Mouse (Mus musculus): Measurements from ENCODE around the gene Agbl1. TPM values are rescaled to one million over a fixed set of nuclear protein-coding genes. Genes with fewer than 3 reads are reported as not detected.
"Not testable (repeated sequence)": the region's sequence is repeated elsewhere in the genome, so short reads cannot be mapped to it uniquely, and the experiment has no call there.

The Agbl1 gene
- polyA plus RNA-seq, 1 experiment from 2014 or later = 0.08 TPM

DNA sequence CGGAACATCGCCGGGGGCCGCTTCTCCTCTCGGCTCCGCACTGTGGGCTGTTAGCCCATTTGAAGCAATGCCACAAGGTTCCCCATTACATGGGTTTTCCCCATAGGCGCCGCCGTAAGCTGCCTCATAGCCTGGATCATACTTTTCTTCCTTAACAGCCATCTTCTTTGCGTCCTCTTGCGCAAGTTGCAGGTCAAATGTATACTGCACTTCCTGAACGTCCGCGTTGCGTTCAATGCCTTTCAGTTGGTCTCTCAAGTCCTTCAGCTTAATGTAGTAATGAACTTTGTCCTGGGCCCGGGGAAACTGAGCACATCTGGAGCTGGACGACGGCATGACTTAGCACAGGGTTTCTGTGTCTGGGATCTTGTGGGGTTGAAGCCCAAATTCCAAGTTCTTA, 15.2 kb downstream of the Agbl1 start:
- H3K9ac ChIP-seq (ENCODE audit: low read depth, low read length); H3K4me1 ChIP-seq (ENCODE audit: control insufficient read depth, insufficient read depth, low read length); H3K27ac ChIP-seq (ENCODE audit: low read depth, low read length); H3K36me3 ChIP-seq (ENCODE audit: control insufficient read depth, insufficient read depth, low read length); H3K4me3 ChIP-seq (ENCODE audit: low read length); H3K9me3 ChIP-seq (ENCODE audit: control insufficient read depth, low read length); H3K4me2 ChIP-seq (replicated peaks; ENCODE audit: low read depth, low read length); H3K27me3 ChIP-seq (ENCODE audit: control insufficient read depth, insufficient read depth, low read length); ATAC-seq (ENCODE audit: low FRiP score, low TSS enrichment): not testable (repeated sequence)
- WGBS = 95% methylated on average over 15 of the region's 18 CpGs

- no peaks in the 10 kb centered on the region for H3K4me1 ChIP-seq (ENCODE audit: control insufficient read depth, insufficient read depth, low read length)
- ATAC-seq (ENCODE audit: low FRiP score, low TSS enrichment) = no peak
These were observed 45.4 kb downstream of the Agbl1 start for GRCm38 (mm10) chr7:76275061-76275460.

DNA sequence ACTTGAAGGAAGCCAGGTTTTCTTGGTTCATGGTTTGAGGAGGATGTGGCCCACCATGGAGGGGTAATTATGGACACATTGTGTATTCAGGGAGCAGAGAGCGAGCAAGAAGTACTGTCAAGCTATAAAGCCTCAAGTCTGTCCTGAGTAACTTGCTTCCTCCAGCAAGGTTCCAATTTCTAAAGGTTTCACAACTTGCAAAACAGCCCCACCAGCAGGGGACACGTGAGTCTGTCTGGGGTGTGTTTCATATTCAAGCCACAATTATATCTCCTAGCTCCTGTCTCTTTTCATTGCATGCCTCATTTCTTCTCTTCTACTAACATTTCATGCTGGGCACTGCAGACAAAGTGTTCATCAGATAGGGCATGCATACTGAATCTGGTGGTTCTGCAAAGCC, 53.1 kb downstream of the Agbl1 start:
- no peak overlapping the region for H3K9ac ChIP-seq (ENCODE audit: low read depth, low read length)
- no peak for ATAC-seq (ENCODE audit: low FRiP score, low TSS enrichment)
- no peak overlapping the region for H3K4me2 ChIP-seq (replicated peaks; ENCODE audit: low read depth, low read length)
- no peaks in the 10 kb centered on the region for H3K4me1 ChIP-seq (ENCODE audit: control insufficient read depth, insufficient read depth, low read length)
- no peak overlapping the region for H3K27ac ChIP-seq (ENCODE audit: low read depth, low read length)
- H3K36me3 ChIP-seq (ENCODE audit: control insufficient read depth, insufficient read depth, low read length) = no peaks in the 10 kb centered on the region
- H3K4me3 ChIP-seq (ENCODE audit: low read length) = no peak overlapping the region
- H3K9me3 ChIP-seq (ENCODE audit: control insufficient read depth, low read length) = no peaks in the 10 kb centered on the region
- no peaks in the 10 kb centered on the region for H3K27me3 ChIP-seq (ENCODE audit: control insufficient read depth, insufficient read depth, low read length)
- WGBS = 60% methylated on average over 2 of the region's 2 CpGs

More at GRCm38 (mm10) chr7:76275061-76275460, 45.4 kb downstream of the Agbl1 start:
- Histone ChIP-seq H3K4me2 (replicated peaks; ENCODE audit: low read depth, low read length) (no peak overlapping the region), H3K9ac (ENCODE audit: low read depth, low read length) (no peak overlapping the region), H3K27me3 (ENCODE audit: control insufficient read depth, insufficient read depth, low read length) (no peaks in the 10 kb centered on the region), H3K36me3 (ENCODE audit: control insufficient read depth, insufficient read depth, low read length) (no peaks in the 10 kb centered on the region), H3K4me3 (ENCODE audit: low read length) (no peak overlapping the region), H3K9me3 (ENCODE audit: control insufficient read depth, low read length) (no peaks in the 10 kb centered on the region), H3K27ac (ENCODE audit: low read depth, low read length) (no peak overlapping the region)

DNA sequence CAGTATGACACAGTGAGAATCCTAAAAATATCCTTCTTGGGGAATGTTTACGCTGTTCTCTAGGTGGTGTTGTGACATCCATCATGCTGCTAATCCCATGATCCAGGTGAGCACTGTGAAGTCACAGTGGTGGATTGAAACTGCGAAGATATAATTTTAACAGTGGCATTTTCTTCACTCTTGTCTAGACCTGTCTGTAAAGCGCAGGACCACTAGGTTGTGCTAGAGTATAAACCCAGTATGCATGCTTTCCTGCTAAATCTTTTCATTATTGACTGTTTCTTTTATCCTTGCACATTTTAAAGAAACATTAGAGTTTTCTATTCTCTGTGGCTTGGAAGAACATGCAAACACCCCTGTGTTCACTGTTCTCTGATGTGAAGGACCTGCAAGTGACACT, 57.8 kb downstream of the Agbl1 start:
- no peaks in the 10 kb centered on the region for H3K27me3 ChIP-seq (ENCODE audit: control insufficient read depth, insufficient read depth, low read length)
- no peak overlapping the region for H3K9ac ChIP-seq (ENCODE audit: low read depth, low read length)
- no peaks in the 10 kb centered on the region for H3K9me3 ChIP-seq (ENCODE audit: control insufficient read depth, low read length)
- H3K36me3 ChIP-seq (ENCODE audit: control insufficient read depth, insufficient read depth, low read length) = no peaks in the 10 kb centered on the region
- H3K4me2 ChIP-seq (replicated peaks; ENCODE audit: low read depth, low read length) = no peak overlapping the region
- no peak overlapping the region for H3K27ac ChIP-seq (ENCODE audit: low read depth, low read length)
- H3K4me1 ChIP-seq (ENCODE audit: control insufficient read depth, insufficient read depth, low read length) = no peaks in the 10 kb centered on the region
- WGBS = 87% methylated on average over 3 of the region's 3 CpGs
- H3K4me3 ChIP-seq (ENCODE audit: low read length) = no peak overlapping the region
- ATAC-seq (ENCODE audit: low FRiP score, low TSS enrichment) = no peak

DNA sequence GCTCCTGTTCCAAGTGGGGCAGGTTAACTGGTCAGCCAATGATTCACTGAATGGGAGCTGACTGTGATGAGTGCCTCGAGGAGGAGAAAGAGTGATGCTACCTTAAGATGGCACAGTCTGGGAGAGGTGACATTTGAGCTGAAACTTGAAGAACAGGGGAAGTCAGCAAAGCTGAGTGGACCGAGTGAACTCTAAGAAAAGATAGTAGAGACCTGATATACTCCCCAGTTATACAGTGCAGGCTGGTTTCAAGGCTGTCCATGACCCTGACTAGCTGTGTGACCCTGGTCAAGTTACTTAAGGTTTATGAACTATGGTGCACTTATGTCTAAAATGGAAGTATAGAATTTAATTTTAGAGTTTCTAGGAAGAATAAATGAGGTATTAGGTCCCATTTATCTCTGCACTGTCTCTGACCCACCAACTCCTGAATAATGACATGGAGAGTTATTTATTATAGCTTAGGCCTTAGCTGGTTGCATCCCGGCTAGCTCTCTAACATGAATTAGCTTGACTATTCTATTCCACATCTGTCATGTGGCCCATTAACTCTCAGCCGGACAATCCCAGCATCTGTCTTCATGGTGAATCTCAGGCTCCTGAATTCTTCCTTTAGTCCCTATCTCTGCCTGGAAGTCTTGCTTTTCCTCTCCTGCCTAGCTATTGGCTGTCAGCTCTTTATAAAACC, 92.3 kb downstream of the Agbl1 start:
- no peak overlapping the region for H3K4me3 ChIP-seq (ENCODE audit: low read length)
- H3K27ac ChIP-seq (ENCODE audit: low read depth, low read length) = no peak overlapping the region
- no peaks in the 10 kb centered on the region for H3K27me3 ChIP-seq (ENCODE audit: control insufficient read depth, insufficient read depth, low read length)
- H3K9ac ChIP-seq (ENCODE audit: low read depth, low read length) = no peak overlapping the region
- H3K4me2 ChIP-seq (replicated peaks; ENCODE audit: low read depth, low read length) = no peak overlapping the region
- peak; percentile 73 for ATAC-seq (ENCODE audit: low FRiP score, low TSS enrichment)
- H3K4me1 ChIP-seq (ENCODE audit: control insufficient read depth, insufficient read depth, low read length) = no peaks in the 10 kb centered on the region
- 45% methylated on average over 4 of the region's 4 CpGs for WGBS
- no peaks in the 10 kb centered on the region for H3K36me3 ChIP-seq (ENCODE audit: control insufficient read depth, insufficient read depth, low read length)
- no peaks in the 10 kb centered on the region for H3K9me3 ChIP-seq (ENCODE audit: control insufficient read depth, low read length)

DNA sequence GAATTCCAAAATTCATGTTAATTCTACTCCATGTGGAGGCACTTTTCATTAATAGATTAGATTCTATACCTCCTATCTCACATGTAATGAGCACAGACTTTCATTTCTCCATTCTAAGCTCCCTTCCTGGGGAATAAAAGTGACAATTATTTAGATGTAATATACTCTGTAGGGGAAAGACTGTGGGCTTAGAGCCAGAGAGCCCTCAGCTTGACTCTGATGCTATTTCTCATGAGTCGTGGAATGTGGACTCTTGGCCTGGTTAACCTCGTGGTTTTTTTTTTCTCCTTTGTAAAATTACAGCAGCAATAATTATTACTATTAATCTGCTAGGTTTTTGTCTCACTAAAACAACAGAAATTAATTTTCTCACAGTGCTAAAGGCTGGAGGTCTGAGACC, 96.4 kb downstream of the Agbl1 start:
- Histone ChIP-seq H3K4me3 (ENCODE audit: low read length) (no peak overlapping the region), H3K36me3 (ENCODE audit: control insufficient read depth, insufficient read depth, low read length) (no peaks in the 10 kb centered on the region), H3K4me2 (replicated peaks; ENCODE audit: low read depth, low read length) (no peak overlapping the region), H3K9ac (ENCODE audit: low read depth, low read length) (no peak overlapping the region), H3K27ac (ENCODE audit: low read depth, low read length) (no peak overlapping the region), H3K27me3 (ENCODE audit: control insufficient read depth, insufficient read depth, low read length) (no peaks in the 10 kb centered on the region), H3K4me1 (ENCODE audit: control insufficient read depth, insufficient read depth, low read length) (no peaks in the 10 kb centered on the region), H3K9me3 (ENCODE audit: control insufficient read depth, low read length) (no peaks in the 10 kb centered on the region)
- ATAC-seq (ENCODE audit: low FRiP score, low TSS enrichment) = peak; percentile 39; the same call in 1 of the 2 replicates
- 56% methylated on average over 2 of the region's 2 CpGs for WGBS

DNA sequence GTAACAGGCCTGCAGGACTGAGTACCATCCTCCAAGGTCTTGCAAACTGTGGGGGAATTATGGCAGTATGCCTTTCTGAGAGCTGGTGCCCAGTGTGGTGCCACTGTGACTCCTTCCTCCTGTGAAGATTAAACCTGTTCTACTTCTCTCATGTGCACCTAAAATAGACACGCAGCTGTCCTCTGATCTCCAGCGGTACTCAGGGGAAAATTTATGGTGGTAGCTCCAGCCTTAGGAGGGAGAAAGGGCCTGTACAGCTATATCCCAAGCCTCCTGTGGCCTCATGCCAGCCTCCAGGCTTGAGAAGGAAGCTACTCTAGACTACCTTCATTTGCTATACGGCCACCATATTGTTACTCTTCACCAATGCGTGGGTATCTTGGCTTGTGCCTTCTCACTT, 109.6 kb downstream of the Agbl1 start:
- 92% methylated on average over 4 of the region's 4 CpGs for WGBS
- no peak for ATAC-seq (ENCODE audit: low FRiP score, low TSS enrichment)

DNA sequence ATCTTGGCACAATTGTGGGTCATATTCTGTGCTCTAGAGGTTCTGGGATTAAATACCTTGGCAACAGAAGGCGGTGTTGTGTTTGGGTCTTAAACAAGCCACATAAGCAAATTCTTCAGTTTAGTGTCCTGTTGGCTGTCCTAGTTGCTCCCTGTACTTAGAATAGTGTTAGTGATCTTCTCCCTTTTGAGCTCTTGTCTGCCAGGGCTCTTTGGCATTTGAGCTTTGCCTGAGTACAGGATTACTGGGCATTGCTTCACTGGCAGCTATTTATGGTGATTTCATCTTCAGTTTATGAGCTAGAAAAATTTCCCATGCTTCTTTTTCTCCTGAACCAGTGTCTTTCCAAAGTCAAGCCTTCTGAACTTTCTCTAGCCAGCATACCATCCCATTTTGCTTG, 111.9 kb downstream of the Agbl1 start:
- 94% methylated on average over 1 of the region's 1 CpGs for WGBS
- no peaks in the 10 kb centered on the region for H3K27me3 ChIP-seq (ENCODE audit: control insufficient read depth, insufficient read depth, low read length)
- no peak overlapping the region for H3K9ac ChIP-seq (ENCODE audit: low read depth, low read length)
- H3K9me3 ChIP-seq (ENCODE audit: control insufficient read depth, low read length) = no peaks in the 10 kb centered on the region
- no peak overlapping the region for H3K27ac ChIP-seq (ENCODE audit: low read depth, low read length)
- H3K4me3 ChIP-seq (ENCODE audit: low read length) = no peak overlapping the region
- no peak overlapping the region for H3K4me2 ChIP-seq (replicated peaks; ENCODE audit: low read depth, low read length)
- no peak for ATAC-seq (ENCODE audit: low FRiP score, low TSS enrichment)
- no peaks in the 10 kb centered on the region for H3K4me1 ChIP-seq (ENCODE audit: control insufficient read depth, insufficient read depth, low read length)
- H3K36me3 ChIP-seq (ENCODE audit: control insufficient read depth, insufficient read depth, low read length) = no peaks in the 10 kb centered on the region

More for the DNA sequence above, 109.6 kb downstream of the Agbl1 start:
- H3K27ac ChIP-seq (ENCODE audit: low read depth, low read length) = no peak overlapping the region
- H3K4me1 ChIP-seq (ENCODE audit: control insufficient read depth, insufficient read depth, low read length) = no peaks in the 10 kb centered on the region
- no peaks in the 10 kb centered on the region for H3K27me3 ChIP-seq (ENCODE audit: control insufficient read depth, insufficient read depth, low read length)
- no peaks in the 10 kb centered on the region for H3K36me3 ChIP-seq (ENCODE audit: control insufficient read depth, insufficient read depth, low read length)
- H3K9me3 ChIP-seq (ENCODE audit: control insufficient read depth, low read length) = no peaks in the 10 kb centered on the region
- no peak overlapping the region for H3K4me3 ChIP-seq (ENCODE audit: low read length)
- H3K4me2 ChIP-seq (replicated peaks; ENCODE audit: low read depth, low read length) = no peak overlapping the region
- no peak overlapping the region for H3K9ac ChIP-seq (ENCODE audit: low read depth, low read length)

- Histone ChIP-seq H3K27ac (ENCODE audit: low read depth, low read length) (no peak overlapping the region), H3K4me2 (replicated peaks; ENCODE audit: low read depth, low read length) (no peak overlapping the region), H3K9me3 (ENCODE audit: control insufficient read depth, low read length) (peaks cover 3% of the 10 kb centered on the region; the same call in 1 of the 2 replicates), H3K27me3 (ENCODE audit: control insufficient read depth, insufficient read depth, low read length) (no peaks in the 10 kb centered on the region), H3K36me3 (ENCODE audit: control insufficient read depth, insufficient read depth, low read length) (no peaks in the 10 kb centered on the region), H3K4me3 (ENCODE audit: low read length) (no peak overlapping the region), H3K4me1 (ENCODE audit: control insufficient read depth, insufficient read depth, low read length) (no peaks in the 10 kb centered on the region), H3K9ac (ENCODE audit: low read depth, low read length) (no peak overlapping the region)
- no peak for ATAC-seq (ENCODE audit: low FRiP score, low TSS enrichment)
- WGBS = 46% methylated on average over 10 of the region's 10 CpGs
These were observed 123.8 kb downstream of the Agbl1 start for GRCm38 (mm10) chr7:76353469-76353868.
